Mouse (Mus musculus) liver, postnatal 0 days (tissue): Measurements from ENCODE around the gene Hbq1b. TPM values are rescaled to one million over a fixed set of nuclear protein-coding genes. Genes with fewer than 3 reads are reported as not detected.

Experiments
- ATAC-seq: fragments of 200-750 bp; cut with Nextera tagmentation; 2 replicates; pipeline ENCODE4 v1.8.0; 2017; ENCODE audit warnings: mild to moderate bottlenecking, moderate library complexity
- DNase-seq: peaks from one replicate; pipeline ENCODE4 v3.0.0-alpha.2; 2016
- H3K27ac ChIP-seq: fragments of 300-500 bp; sonication (generic); 2 replicates; pipeline ENCODE4 v1.5.1; 2014; ENCODE audit warnings: antibody characterized with exemption, moderate library complexity, mild to moderate bottlenecking, low read depth
- H3K27me3 ChIP-seq: fragments of 300-500 bp; sonication (generic); 2 replicates; pipeline ENCODE4 v1.6.1; 2014; ENCODE audit warnings: low read length, control low read depth, mixed read lengths; ENCODE audit not compliant: insufficient read depth
- H3K36me3 ChIP-seq: fragments of 300-500 bp; sonication (generic); replicated peaks from 2 replicates; pipeline ENCODE4 v1.6.1; 2014; ENCODE audit warnings: mild to moderate bottlenecking, control low read depth, low read length, moderate library complexity, mixed read lengths; ENCODE audit not compliant: insufficient read depth
- H3K4me1 ChIP-seq: fragments of 300-500 bp; sonication (generic); 2 replicates; pipeline ENCODE4 v1.6.1; 2014; ENCODE audit warnings: antibody characterized with exemption, mild to moderate bottlenecking, control low read depth; ENCODE audit not compliant: insufficient read depth
- H3K4me2 ChIP-seq: fragments of 300-500 bp; sonication (generic); 2 replicates; pipeline ENCODE4 v1.6.1; 2014; ENCODE audit warnings: low read depth, mild to moderate bottlenecking, low read length, moderate library complexity, mixed read lengths
- H3K4me3 ChIP-seq: fragments of 300-500 bp; sonication (generic); 2 replicates; pipeline ENCODE4 v1.5.1; 2014; ENCODE audit warnings: low read depth, low read length
- H3K9ac ChIP-seq: fragments of 300-500 bp; sonication (generic); replicated peaks from 2 replicates; pipeline ENCODE4 v1.6.1; 2014; ENCODE audit warnings: mild to moderate bottlenecking, moderate library complexity
- H3K9me3 ChIP-seq: fragments of 300-500 bp; sonication (generic); 2 replicates; pipeline ENCODE4 v1.6.1; 2016; ENCODE audit warnings: mild to moderate bottlenecking, control low read depth, low read length, mixed read lengths
- CTCF ChIP-seq: sonication (generic); IDR thresholded peaks from 2 replicates; pipeline ENCODE4 v1.5.1; 2016; ENCODE audit warnings: antibody characterized with exemption, low read depth
- EP300 ChIP-seq: IDR thresholded peaks from 2 replicates; pipeline ENCODE4 v1.6.1; 2016; ENCODE audit warnings: antibody characterized with exemption, low read depth, mild to moderate bottlenecking
- WGBS: fragments of 180-500 bp; shearing (Covaris S2); extraction: QIAGEN DNeasy Blood & Tissue Kit; methylation state at CpG from one replicate; pipeline ENCODE4 v1.1.7; 2014; ENCODE audit not compliant: insufficient replicate concordance; 5-methylcytosine and 5-hydroxymethylcytosine counted together
- polyA plus RNA-seq: library from polyadenylated mRNA; unstranded; fragments of >200 nt; fragmentation: Nextera tagmentation; extraction: Ambion mirVana; gene quantifications from 2 replicates; pipeline ENCODE4 v1.2.1, GENCODE M21; 2015

Hbq1b gene
- polyA plus RNA-seq, 1 experiment from 2014 or later = 70.9 TPM

GRCm38 (mm10) chr11:32266194-32266593 is 20.6 kb upstream of the Hbq1b start:
- H3K9ac ChIP-seq = 0 out of 2 replicates have a peak overlapping the region, but pooled peaks have one; percentile 18
- ATAC-seq = no peak
- peaks cover 10% of the 10 kb centered on the region; the same call in 1 of the 2 replicates for H3K36me3 ChIP-seq

GRCm38 (mm10) chr11:32266776-32267175 is 20.0 kb upstream of the Hbq1b start:
- no peak for DNase-seq
- peaks cover 7% of the 10 kb centered on the region; the same call in 1 of the 2 replicates for H3K36me3 ChIP-seq
- no peak for ATAC-seq
- H3K9ac ChIP-seq = peak overlapping the region; percentile 93
- H3K9me3 ChIP-seq = no peaks in the 10 kb centered on the region
- peaks cover 35% of the 10 kb centered on the region for H3K4me1 ChIP-seq
- no peaks in the 10 kb centered on the region for H3K27me3 ChIP-seq
- TF ChIP-seq CTCF (no peak), EP300 (no peak; the same call in 1 of the 2 replicates)
- H3K4me3 ChIP-seq = peak overlapping the region; percentile 76
- WGBS = 23% methylated on average over 6 of the region's 6 CpGs
- peak overlapping the region; percentile 97 for H3K27ac ChIP-seq
- peak overlapping the region; percentile 89 for H3K4me2 ChIP-seq

More at GRCm38 (mm10) chr11:32266194-32266593, 20.6 kb upstream of the Hbq1b start:
- Histone ChIP-seq H3K9me3 (no peaks in the 10 kb centered on the region), H3K27me3 (no peaks in the 10 kb centered on the region), H3K4me3 (no peak overlapping the region), H3K4me1 (peaks cover 35% of the 10 kb centered on the region), H3K27ac (peak overlapping the region; percentile 96), H3K4me2 (peak overlapping the region; percentile 39; the same call in 1 of the 2 replicates)
- no peak for DNase-seq
- TF ChIP-seq EP300 = no peak
- no peak for TF ChIP-seq CTCF
- WGBS = 89% methylated on average over 6 of the region's 6 CpGs

GRCm38 (mm10) chr11:32267188-32267884 is 19.4 kb upstream of the Hbq1b start, which contains the start of gene Nprl3:
Gene Nprl3 (minus strand): TSS chr11:32267707.
- Histone ChIP-seq H3K4me1 (peaks cover 35% of the 10 kb centered on the region), H3K9ac (peak within 1 kb of the TSS; percentile 93), H3K27ac (peak within 1 kb of the TSS; percentile 97), H3K4me2 (peak within 1 kb of the TSS; percentile 89), H3K4me3 (peak within 1 kb of the TSS; percentile 76), H3K9me3 (no peaks in the 10 kb centered on the region), H3K27me3 (no peaks in the 10 kb centered on the region), H3K36me3 (0 out of 2 replicates have a peak, but pooled peaks cover 3% of the 10 kb centered on the region)
- ATAC-seq (peak; percentile 92), DNase-seq (peak; percentile 96)
- TF ChIP-seq CTCF = no peak
- peak; percentile 51; the same call in 1 of the 2 replicates for TF ChIP-seq EP300
- under 1% methylated on average over 54 of the region's 54 CpGs for WGBS

- H3K4me2 ChIP-seq = peak overlapping the region; percentile 89
- H3K4me1 ChIP-seq = peaks cover 35% of the 10 kb centered on the region
- peak overlapping the region; percentile 76 for H3K4me3 ChIP-seq
- H3K9me3 ChIP-seq = no peaks in the 10 kb centered on the region
- ATAC-seq (peak; percentile 40), DNase-seq (no peak)
- H3K9ac ChIP-seq = peak overlapping the region; percentile 93
- TF ChIP-seq CTCF (no peak), EP300 (0 out of 2 replicates have a peak, but pooled peaks have one; percentile 9)
- H3K27ac ChIP-seq = peak overlapping the region; percentile 97
- WGBS = 23% methylated on average over 5 of the region's 5 CpGs
- no peaks in the 10 kb centered on the region for H3K27me3 ChIP-seq
- no peaks in the 10 kb centered on the region for H3K36me3 ChIP-seq
These were observed 18.8 kb upstream of the Hbq1b start for GRCm38 (mm10) chr11:32267964-32268363.

- TF ChIP-seq CTCF = no peak
- peak; percentile 98 for TF ChIP-seq EP300
- H3K4me1 ChIP-seq = peaks cover 35% of the 10 kb centered on the region
- H3K9me3 ChIP-seq = no peaks in the 10 kb centered on the region
- peak overlapping the region; percentile 93 for H3K9ac ChIP-seq
- no peaks in the 10 kb centered on the region for H3K27me3 ChIP-seq
- ATAC-seq = peak; percentile 76
- peak overlapping the region; percentile 97 for H3K27ac ChIP-seq
- peak; percentile 71 for DNase-seq
- 61% methylated on average over 5 of the region's 5 CpGs for WGBS
- peak overlapping the region; percentile 89 for H3K4me2 ChIP-seq
- H3K4me3 ChIP-seq = no peak overlapping the region
- no peaks in the 10 kb centered on the region for H3K36me3 ChIP-seq
These were observed 17.8 kb upstream of the Hbq1b start for GRCm38 (mm10) chr11:32268952-32269351.

GRCm38 (mm10) chr11:32271178-32271577 is 15.6 kb upstream of the Hbq1b start:
- no peak overlapping the region for H3K27ac ChIP-seq

More at GRCm38 (mm10) chr11:32271178-32271577, 15.6 kb upstream of the Hbq1b start:
- ATAC-seq = no peak
- H3K9ac ChIP-seq = no peak overlapping the region
- DNase-seq = no peak
- H3K9me3 ChIP-seq = no peaks in the 10 kb centered on the region
- no peak overlapping the region for H3K4me3 ChIP-seq
- no peaks in the 10 kb centered on the region for H3K27me3 ChIP-seq
- 34% methylated on average over 4 of the region's 4 CpGs for WGBS
- TF ChIP-seq EP300 = no peak
- no peak for TF ChIP-seq CTCF
- peaks cover 24% of the 10 kb centered on the region for H3K4me1 ChIP-seq
- H3K4me2 ChIP-seq = no peak overlapping the region
- H3K36me3 ChIP-seq = no peaks in the 10 kb centered on the region
